Mouse (Mus musculus) cerebellum, adult 2 months (tissue): Measurements from ENCODE around the gene Gpc1.

Source experiments
- CTCF ChIP-seq: fragments of 200-500 bp; IDR thresholded peaks from 2 replicates; pipeline ENCODE4 v1.5.1; 2011; ENCODE audit warnings: low read depth, mild to moderate bottlenecking, control low read depth, low read length, moderate library complexity, borderline replicate concordance; ENCODE audit not compliant: insufficient read depth
- POLR2A ChIP-seq: fragments of 200-500 bp; IDR thresholded peaks from 2 replicates; pipeline ENCODE4 v1.6.1; 2011; ENCODE audit warnings: low read length, control low read depth, borderline replicate concordance; ENCODE audit not compliant: insufficient read depth

- TF ChIP-seq CTCF (no peak), POLR2A (no peak; the same call in 1 of the 2 replicates)
Measured at GRCm38 (mm10) chr1:92830626-92831187, 738 bp upstream of the Gpc1 start.
